Mouse (Mus musculus) limb, embryonic 14.5 days (tissue): Measurements from ENCODE around the gene Tgfbr2. TPM values are rescaled to one million over a fixed set of nuclear protein-coding genes. Genes with fewer than 3 reads are reported as not detected.
A peak's percentile ranks its signal among the peaks of the same experiment; 100 is the strongest.

Experiments used
- ATAC-seq: fragments of 200-750 bp; cut with Nextera tagmentation; 2 replicates; pipeline ENCODE4 v1.8.0; 2017; ENCODE audit warnings: low read depth, moderate number of reproducible peaks, moderate TSS enrichment; ENCODE audit not compliant: low FRiP score
- DNase-seq: peaks from one replicate; pipeline ENCODE4 v3.0.0-alpha.2; 2015; ENCODE audit warnings: low spot score
- H3K27ac ChIP-seq: fragments of 300-500 bp; sonication (generic); replicated peaks from 2 replicates; pipeline ENCODE4 v1.5.1; 2014; ENCODE audit warnings: low read depth, mild to moderate bottlenecking, low read length, moderate library complexity, mixed read lengths
- H3K27me3 ChIP-seq: fragments of 300-500 bp; sonication (generic); 2 replicates; pipeline ENCODE4 v1.6.1; 2014; ENCODE audit warnings: low read length, mixed read lengths; ENCODE audit not compliant: control insufficient read depth, insufficient read depth
- H3K36me3 ChIP-seq: fragments of 300-500 bp; sonication (generic); 2 replicates; pipeline ENCODE4 v1.6.1; 2014; ENCODE audit warnings: mild to moderate bottlenecking, low read length, moderate library complexity, mixed read lengths; ENCODE audit not compliant: control insufficient read depth, insufficient read depth
- H3K4me1 ChIP-seq: fragments of 300-500 bp; sonication (generic); 2 replicates; pipeline ENCODE4 v1.6.1; 2014; ENCODE audit warnings: antibody characterized with exemption, low read length, mixed read lengths; ENCODE audit not compliant: control insufficient read depth, insufficient read depth
- H3K4me2 ChIP-seq: fragments of 300-500 bp; sonication (generic); replicated peaks from 2 replicates; pipeline ENCODE4 v1.6.1; 2014; ENCODE audit warnings: low read depth, mild to moderate bottlenecking, low read length, moderate library complexity; ENCODE audit not compliant: severe bottlenecking
- H3K4me3 ChIP-seq: fragments of 300-500 bp; sonication (generic); replicated peaks from 2 replicates; pipeline ENCODE4 v1.5.1; 2014; ENCODE audit warnings: low read length
- H3K9ac ChIP-seq: fragments of 300-500 bp; sonication (generic); 2 replicates; pipeline ENCODE4 v1.6.1; 2014; ENCODE audit warnings: mild to moderate bottlenecking, low read depth, low read length, moderate library complexity; ENCODE audit not compliant: severe bottlenecking
- H3K9me3 ChIP-seq: fragments of 300-500 bp; sonication (generic); 2 replicates; pipeline ENCODE4 v1.6.1; 2016; ENCODE audit warnings: low read length; ENCODE audit not compliant: control insufficient read depth
- POLR2A ChIP-seq: fragments of 200-500 bp; IDR thresholded peaks from 2 replicates; pipeline ENCODE4 v1.8.0; 2012; ENCODE audit warnings: inconsistent platforms, mild to moderate bottlenecking, moderate library complexity, borderline replicate concordance; ENCODE audit not compliant: insufficient read depth, insufficient read length; ENCODE audit errors: extremely low read depth
- WGBS: fragments of 180-500 bp; shearing (Covaris S2); extraction: QIAGEN DNeasy Blood & Tissue Kit; methylation state at CpG from one replicate; pipeline ENCODE4 v1.1.7; 2014; 5-methylcytosine and 5-hydroxymethylcytosine counted together
- polyA plus RNA-seq, 2 experiments: library from polyadenylated mRNA; depleted of rRNA in 1 of 2; stranded (reverse) in 1 of 2; unstranded in 1 of 2; fragments of >200 nt; fragmentation: Nextera tagmentation in 1 of 2; extraction: Ambion mirVana in 1 of 2; gene quantifications; 2 replicates each; pipeline versions ENCODE4 v1.2.1 to v1.2.3; 2012 to 2014

The Tgfbr2 gene
- polyA plus RNA-seq, 2 experiments: 58.8 to 67.2 TPM

GRCm38 (mm10) chr9:116193535-116193881 lies 18.3 kb upstream of the Tgfbr2 start:
- H3K27me3 ChIP-seq: no peaks in the 10 kb centered on the region
- peaks cover 7% of the 10 kb centered on the region for H3K4me1 ChIP-seq
- DNase-seq (no peak), ATAC-seq (no peak)
- no peak overlapping the region for H3K4me2 ChIP-seq
- no peak overlapping the region for H3K27ac ChIP-seq
- no peaks in the 10 kb centered on the region for H3K36me3 ChIP-seq
- no peak overlapping the region for H3K4me3 ChIP-seq
- H3K9ac ChIP-seq: no peak overlapping the region
- WGBS: 80% methylated on average over 1 of the region's 1 CpGs
- TF ChIP-seq POLR2A: no peak
- H3K9me3 ChIP-seq: no peaks in the 10 kb centered on the region

DNA sequence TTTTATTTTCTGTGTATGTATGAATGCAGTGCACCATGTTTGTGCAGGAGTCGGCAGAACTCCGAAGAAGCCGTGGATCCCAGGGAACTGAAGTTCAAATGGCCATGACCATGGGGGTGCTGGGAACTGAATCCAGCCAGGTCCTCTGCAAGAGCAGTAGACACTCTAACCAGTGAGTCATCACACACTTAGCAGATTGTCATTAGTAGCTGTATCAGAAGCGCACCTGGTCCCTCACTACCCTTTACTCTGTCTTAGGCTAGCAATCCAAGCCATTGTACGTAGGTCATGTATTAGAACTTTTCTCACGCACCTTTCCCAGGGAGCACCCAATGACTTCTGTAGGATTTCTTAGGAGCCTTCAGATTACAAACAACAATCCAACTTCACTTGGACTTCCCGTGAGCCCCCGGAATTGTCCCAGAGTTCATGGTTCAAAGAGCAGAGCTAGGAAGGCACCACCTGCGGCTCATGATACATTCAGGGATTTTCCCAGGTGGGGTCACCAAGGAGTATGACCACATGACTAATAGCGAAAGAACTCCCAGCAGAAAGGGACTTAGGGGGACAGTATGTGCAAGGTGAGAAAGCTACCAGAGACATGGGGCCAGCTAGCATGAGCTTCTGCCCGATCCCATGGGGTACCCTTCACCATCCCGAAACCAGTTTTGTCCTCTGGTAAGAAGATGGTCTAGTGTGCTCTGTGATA lies 17.8 kb upstream of the Tgfbr2 start:
- H3K9me3 ChIP-seq: no peaks in the 10 kb centered on the region
- no peak for ATAC-seq
- H3K4me1 ChIP-seq: 0 out of 2 replicates have a peak, but pooled peaks cover 2% of the 10 kb centered on the region
- H3K27ac ChIP-seq: no peak overlapping the region
- TF ChIP-seq POLR2A: no peak
- H3K36me3 ChIP-seq: no peaks in the 10 kb centered on the region
- H3K9ac ChIP-seq: no peak overlapping the region
- H3K4me3 ChIP-seq: no peak overlapping the region
- no peak for DNase-seq
- H3K27me3 ChIP-seq: no peaks in the 10 kb centered on the region
- H3K4me2 ChIP-seq: no peak overlapping the region
- WGBS: 96% methylated on average over 12 of the region's 12 CpGs

GRCm38 (mm10) chr9:116192253-116192652 lies 17.1 kb upstream of the Tgfbr2 start:
- Histone ChIP-seq H3K4me2 (no peak overlapping the region), H3K9me3 (no peaks in the 10 kb centered on the region), H3K4me3 (no peak overlapping the region), H3K27ac (no peak overlapping the region), H3K27me3 (no peaks in the 10 kb centered on the region), H3K36me3 (no peaks in the 10 kb centered on the region), H3K9ac (no peak overlapping the region), H3K4me1 (0 out of 2 replicates have a peak, but pooled peaks cover 2% of the 10 kb centered on the region)
- no peak for ATAC-seq
- TF ChIP-seq POLR2A: no peak
- DNase-seq: no peak
- WGBS: 67% methylated on average over 7 of the region's 7 CpGs

DNA sequence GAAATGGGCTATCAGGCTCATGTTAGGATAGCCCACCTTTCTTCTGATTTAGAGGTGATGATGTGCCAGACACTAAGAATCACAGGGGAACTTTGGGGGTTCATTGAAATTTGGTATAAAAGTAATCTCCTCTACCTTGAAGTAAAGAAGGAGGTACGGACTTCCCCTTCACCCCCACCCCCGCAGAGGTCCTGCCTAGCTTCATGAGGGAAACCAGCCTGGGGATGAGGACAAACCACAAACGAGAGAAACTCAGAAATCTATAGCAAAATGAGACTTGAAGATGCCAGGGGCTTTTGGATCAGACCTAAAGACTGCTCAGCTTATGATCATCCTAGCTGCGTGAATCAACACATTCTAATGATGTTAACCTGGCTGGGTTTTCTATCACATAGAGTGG lies 14.7 kb upstream of the Tgfbr2 start:
- Histone ChIP-seq H3K4me3 (no peak overlapping the region), H3K27me3 (no peaks in the 10 kb centered on the region), H3K4me2 (no peak overlapping the region), H3K4me1 (0 out of 2 replicates have a peak, but pooled peaks cover 2% of the 10 kb centered on the region), H3K27ac (no peak overlapping the region), H3K9me3 (no peaks in the 10 kb centered on the region), H3K9ac (no peak overlapping the region), H3K36me3 (no peaks in the 10 kb centered on the region)
- TF ChIP-seq POLR2A: no peak
- 84% methylated on average over 4 of the region's 4 CpGs for WGBS
- no peak for ATAC-seq
- no peak for DNase-seq

- Histone ChIP-seq H3K36me3 (no peaks in the 10 kb centered on the region), H3K4me2 (no peak overlapping the region), H3K9ac (no peak overlapping the region), H3K9me3 (no peaks in the 10 kb centered on the region), H3K27ac (peak overlapping the region; percentile 28), H3K4me3 (no peak overlapping the region), H3K4me1 (0 out of 2 replicates have a peak, but pooled peaks cover 2% of the 10 kb centered on the region), H3K27me3 (no peaks in the 10 kb centered on the region)
- TF ChIP-seq POLR2A: no peak
- DNase-seq (peak; percentile 91), ATAC-seq (peak; percentile 72; the same call in 1 of the 2 replicates)
- 40% methylated on average over 15 of the region's 15 CpGs for WGBS
Observed at GRCm38 (mm10) chr9:116188952-116189666, 13.9 kb upstream of the Tgfbr2 start.
